Mouse (Mus musculus) megakaryocyte, adult 5-6 weeks (primary cell): Measurements from ENCODE around the gene Syce2. TPM values are rescaled to one million over a fixed set of nuclear protein-coding genes. Genes with fewer than 3 reads are reported as not detected.

Experiments used
- ATAC-seq: 2 replicates; pipeline ENCODE4 v1.8.0; 2016; ENCODE audit warnings: mild to moderate bottlenecking, inconsistent platforms; ENCODE audit not compliant: poor library complexity, severe bottlenecking
- total RNA-seq, 2 experiments: library from RNA; stranded (forward) in 1 of 2; stranded (reverse) in 1 of 2; fragments of 153-499, 151-499 nt in 1 of 2; fragments of 221-1000, 200-1000 nt in 1 of 2; gene quantifications; 2 replicates each; pipeline versions ENCODE4 v1.2.3 to v1.2.4; 2015 to 2017

The Syce2 gene
- total RNA-seq, 2 experiments from 2014 or later, result 47.5 to 67.7 TPM

DNA sequence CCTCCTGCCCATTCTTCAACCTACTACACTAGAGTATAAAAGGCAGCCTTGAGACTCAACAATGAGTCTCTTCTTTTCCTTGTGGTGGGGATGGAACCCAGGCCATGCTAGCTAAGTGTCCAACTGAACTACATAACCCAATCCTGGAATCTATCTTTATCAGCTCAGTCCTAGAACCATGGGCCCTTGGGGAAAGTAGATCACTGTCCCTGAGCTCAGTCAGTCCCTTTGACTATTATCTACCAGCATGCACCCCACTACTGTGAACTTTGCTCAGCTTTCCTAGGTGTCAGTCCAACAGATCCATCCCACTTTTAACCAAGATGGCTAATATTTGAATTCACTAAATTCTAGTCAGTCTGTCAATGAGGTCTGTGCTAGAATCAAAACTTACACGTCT lies 30.4 kb upstream of the Syce2 start:
- no peak for ATAC-seq

DNA sequence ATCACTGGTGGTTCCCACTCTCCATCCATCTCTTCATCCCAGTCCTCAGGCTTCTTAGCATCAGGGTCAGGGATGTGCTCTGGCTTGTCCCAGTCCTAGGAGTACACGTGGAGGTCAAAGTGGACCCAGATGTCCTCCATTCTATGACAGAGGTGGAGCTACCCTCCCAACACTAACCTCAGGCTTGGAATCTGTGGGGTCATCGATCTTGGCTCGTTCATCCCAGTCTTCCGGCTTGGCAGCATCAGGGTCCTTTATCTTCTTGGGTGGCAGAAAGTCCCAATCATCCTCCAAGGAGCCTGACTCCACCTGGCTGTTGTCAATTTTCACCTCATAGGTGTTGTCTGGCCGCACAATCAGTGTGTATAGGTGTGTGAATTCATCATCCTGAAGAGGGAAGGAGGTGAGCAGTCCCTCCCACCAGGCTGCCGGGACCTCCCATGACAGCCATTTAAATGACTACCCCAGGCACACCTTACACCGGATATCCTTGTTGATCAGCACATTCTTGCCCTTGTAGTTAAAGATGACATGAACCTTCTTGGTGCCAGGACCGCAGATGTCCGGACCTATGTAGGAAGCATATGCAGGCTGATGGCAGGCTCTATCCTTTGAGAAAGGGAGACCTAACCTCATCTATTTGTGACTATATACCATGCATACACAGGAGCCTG lies 27.4 kb upstream of the Syce2 start:
- ATAC-seq, result no peak

GRCm38 (mm10) chr8:84845355-84846093 lies 26.4 kb upstream of the Syce2 start:
- no peak for ATAC-seq

DNA sequence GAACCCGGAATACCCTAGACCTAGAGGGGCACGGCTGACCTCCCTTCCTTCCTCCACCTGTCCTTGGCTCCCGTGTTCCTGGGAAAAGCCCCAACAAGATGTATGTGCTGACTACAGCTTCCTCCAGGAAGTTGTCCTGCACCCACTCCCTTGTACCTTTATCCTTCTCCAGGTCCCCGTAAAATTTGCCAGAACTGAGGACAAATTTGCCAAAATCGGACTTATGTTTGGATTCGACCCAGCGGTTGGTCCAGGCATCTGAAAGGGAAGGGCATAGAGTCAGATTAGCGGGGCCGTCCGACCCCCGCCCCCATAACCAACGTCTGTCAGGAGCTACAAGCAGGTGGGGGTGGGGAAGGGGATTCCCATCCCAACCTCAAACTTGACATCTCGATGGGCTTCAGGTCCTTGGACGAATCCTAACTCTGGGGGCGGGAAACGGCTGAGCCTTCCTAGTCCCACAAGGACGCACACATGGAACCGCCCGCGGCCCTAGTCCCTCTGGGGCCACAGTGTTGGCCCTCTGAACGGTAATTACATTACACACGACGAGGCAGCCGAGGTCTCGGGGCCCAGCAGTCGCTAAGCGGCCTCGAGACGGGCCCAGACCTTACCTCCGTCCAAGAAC lies 25.7 kb upstream of the Syce2 start:
- no peak for ATAC-seq

DNA sequence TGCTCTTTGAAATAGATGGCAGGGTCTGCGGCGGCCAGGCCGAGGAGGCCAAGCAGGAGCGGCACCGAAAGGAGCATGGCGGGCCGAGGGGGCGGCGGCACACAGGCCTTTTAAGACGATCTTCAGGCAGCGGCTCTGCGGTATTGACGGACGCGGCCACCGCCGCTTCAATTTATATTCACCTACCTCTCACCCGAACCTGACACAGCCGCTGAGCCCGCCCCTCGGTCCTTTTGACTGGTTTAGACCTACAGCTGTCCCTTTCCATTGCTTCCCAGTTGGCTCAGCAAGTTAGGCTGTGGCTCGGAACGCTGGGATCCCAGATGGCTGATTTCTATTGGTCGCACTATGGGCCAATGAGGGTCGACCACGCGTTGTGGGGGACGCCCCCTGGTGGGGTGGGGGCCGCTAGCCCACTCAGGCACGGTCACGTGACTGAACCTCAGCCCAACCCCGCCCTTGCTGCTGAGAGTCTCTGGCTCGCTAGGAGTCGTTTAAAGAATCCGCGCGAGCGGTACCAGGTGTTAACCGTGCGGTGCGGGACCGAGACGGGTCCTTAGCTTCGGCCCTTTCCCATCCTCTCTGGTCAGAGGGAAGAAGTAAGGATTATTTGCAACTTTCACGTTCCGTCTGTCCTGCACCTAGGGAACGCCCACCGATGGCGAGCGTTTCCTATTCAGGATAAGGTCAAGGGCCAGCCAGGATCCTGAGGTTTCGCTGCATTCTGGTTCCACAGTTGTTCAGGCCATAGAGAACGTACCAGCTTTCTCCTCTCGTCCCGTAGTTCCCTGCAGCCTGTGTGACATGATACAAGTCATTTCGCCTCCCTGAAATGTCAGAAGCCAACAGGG lies 25.0 kb upstream of the Syce2 start, which contains the start of gene Calr:
Gene Calr (minus strand): TSS at position 213 of the 851 bp plus-strand sequence.
- ATAC-seq, result peak; percentile 92

DNA sequence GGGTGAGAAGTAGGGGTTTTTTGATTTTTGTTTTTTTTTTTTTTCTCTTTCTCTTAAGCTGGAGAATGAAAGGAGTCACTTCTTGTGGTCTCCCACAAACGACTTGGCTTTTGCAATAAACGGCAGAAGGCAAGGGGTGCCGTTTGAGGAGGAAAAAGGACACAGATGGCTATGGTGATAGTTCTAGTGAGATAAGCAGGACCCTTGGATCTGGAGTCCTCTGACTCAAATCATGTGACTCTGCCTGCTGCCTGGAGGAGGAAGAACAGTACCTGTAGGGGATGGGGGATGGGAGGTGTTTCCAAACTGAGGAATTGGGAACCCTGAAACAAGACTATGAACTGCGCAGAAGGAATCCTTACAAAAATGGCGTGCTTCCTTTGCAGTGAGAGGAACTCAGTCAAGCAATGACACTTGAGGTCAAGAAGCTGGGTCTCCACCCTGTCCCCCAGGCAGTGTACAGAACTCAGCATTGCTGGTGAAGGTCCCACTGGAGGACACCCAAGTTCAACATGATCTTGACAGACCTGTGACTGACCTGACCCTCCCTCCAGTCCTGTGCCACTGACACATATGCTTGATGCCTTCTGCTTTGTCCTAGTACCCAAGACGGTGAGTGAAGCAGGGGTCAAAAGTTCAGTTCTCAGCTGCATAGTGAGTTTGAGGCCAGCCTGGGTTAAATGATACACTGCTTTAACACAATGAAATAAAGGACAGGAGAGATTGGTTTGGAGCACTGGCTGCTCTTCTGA lies 24.1 kb upstream of the Syce2 start:
- no peak for ATAC-seq

- ATAC-seq, result peak; percentile 2; the same call in 1 of the 2 replicates
These were observed 15.5 kb upstream of the Syce2 start for GRCm38 (mm10) chr8:84856434-84856833.

DNA sequence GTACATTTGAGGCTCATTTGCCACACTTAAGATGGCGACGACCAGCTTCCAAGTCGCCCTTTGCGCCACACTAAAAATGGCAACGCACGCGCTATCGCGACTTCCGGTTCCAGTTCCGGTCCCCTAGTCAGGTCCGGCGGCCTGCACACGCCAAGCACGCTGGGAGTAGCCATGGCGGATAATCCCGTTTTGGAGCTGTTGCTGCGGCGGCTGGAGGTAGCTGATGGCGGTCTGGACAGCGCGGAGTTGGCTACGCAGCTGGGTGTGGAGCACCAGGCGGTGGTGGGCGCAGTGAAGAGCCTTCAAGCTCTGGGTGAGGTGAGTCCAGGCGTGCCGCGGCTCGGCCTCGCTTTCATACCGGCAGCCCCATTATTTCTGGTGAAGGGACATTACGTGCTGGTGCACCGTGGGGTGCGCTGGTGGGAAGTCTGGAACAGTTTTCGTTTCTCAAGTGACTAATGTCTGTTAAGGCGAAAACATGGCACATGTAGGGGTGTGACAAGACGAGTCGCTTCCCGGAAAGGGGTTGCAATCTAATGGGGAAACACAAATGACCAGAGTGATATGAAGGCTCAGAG lies 15.0 kb upstream of the Syce2 start, which contains the start of gene Farsa:
Gene Farsa (plus strand): TSS at position 126 of the 578 bp plus-strand sequence.
- ATAC-seq, result peak; percentile 100

GRCm38 (mm10) chr8:84872309-84872965 lies 526 bp downstream of the Syce2 start:
- ATAC-seq, result peak; percentile 54

DNA sequence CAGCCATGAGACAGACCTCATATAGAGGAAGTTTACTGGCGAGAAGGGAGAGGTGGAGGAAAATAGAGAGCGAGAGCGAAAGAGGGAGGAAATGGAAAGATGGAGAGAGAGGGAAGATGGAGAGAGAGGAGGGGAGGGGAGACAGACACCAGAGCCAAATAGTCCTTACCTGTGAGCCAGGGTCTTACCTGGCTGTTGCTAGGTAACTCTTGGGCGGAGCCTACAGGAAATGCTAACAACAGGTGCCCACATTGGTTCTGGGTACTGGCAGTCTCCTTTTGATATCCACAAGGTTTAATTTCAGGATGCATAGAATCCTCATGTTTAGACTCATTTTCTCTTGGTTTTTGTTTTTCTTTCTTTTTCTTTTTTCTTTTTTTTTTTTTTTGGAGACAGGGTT lies 1.1 kb downstream of the Syce2 start:
- ATAC-seq, result no peak

DNA sequence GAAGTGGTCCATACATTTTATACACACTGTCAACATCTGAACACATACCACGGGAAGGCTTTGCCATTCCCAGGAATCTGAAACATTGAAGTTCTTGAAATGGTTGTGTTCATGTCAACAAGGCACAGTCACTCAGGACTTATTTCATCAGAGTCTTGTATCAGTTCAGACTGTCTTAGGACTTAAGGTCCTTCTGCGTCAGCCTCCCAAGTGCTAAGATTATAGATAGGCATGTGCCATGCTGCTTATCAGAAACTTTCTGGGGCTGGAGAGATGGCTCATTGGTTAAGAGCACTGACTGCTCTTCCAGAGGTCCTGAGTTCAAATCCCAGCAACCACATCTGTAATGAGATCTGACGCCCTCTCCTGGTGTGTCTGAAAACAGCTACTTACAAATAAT lies 2.4 kb downstream of the Syce2 start:
- no peak for ATAC-seq

DNA sequence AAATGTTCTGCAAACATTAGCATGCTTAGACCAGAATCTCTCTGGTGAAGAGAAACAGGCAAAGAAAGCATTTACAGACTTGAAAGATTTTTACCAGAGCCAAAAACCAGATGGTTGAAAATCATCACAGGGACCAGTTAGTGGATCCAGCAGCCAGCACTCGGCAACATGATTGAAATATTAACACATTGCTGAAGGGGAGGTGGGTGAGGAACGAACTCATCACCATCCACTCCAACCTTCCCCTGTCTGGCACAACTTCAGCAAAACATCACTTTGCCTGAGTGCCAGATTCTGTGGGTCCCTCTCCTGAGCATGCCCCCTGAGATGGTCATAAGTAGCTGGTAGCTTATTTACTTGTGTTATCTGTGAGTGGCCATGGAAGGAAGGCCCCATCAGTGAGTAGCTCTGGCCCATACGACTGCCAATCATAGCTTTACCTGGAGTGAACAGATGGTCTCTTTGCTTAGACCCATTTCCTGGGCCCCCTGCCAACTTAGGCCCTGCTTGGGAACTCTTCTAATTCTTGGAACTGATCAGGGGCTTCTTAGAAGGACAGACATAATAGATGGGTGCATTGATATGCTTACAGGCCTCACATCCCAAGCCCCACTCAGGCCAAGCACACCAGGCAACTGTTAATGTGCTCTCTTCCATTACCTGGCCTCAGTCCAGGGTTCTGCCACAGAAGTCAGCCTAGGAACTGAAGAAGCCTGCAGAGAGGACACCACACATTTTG lies 5.6 kb downstream of the Syce2 start:
- ATAC-seq, result no peak

DNA sequence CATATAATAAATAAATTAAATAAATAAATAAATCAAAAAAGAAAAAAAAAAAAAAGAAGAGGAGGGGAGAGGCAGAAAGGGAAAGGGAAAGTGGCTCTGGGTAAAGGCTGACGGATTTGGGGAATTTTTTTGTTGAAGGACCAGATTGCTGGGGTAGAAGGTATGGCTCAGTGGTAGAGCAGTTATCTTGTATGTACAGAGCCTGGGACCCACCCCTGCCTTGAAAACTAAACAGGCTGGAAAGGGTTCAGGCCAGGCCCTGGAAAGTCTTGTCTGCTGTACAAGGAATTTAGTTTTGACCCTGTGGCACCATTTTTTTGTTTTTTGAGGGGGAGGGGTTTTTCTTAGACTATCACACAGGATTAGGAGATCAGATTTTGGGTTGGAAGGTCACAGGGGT lies 7.0 kb downstream of the Syce2 start:
- no peak for ATAC-seq

DNA sequence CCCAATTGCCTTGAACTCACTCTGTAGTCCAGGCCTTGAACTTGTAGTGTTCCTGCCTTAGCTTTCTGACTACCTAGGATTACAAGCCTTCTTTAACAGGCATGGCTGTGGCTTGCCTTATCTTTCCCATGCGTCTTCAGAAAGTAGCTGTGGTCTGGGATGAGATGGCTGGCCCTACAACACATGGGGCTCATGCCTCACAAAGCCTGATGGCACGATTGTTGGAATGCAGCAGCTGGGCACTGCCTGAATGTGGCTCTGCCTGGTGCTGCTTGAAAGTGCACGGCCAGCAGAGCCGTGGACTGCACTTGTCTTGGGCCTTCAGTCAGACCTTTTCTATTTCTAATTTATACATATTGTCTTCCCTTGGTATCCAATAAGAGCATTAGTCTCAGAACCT lies 12.8 kb downstream of the Syce2 start:
- ATAC-seq, result no peak

- ATAC-seq, result no peak
These were observed 16.4 kb downstream of the Syce2 start for GRCm38 (mm10) chr8:84888280-84888679.

- no peak for ATAC-seq
These were observed 17.2 kb downstream of the Syce2 start for GRCm38 (mm10) chr8:84889141-84889540.

GRCm38 (mm10) chr8:84892993-84893708 lies 21.2 kb downstream of the Syce2 start:
- no peak for ATAC-seq

GRCm38 (mm10) chr8:84893709-84894134 lies 21.8 kb downstream of the Syce2 start, which contains the start of gene Gcdh:
Gene Gcdh (minus strand): TSS chr8:84893921.
- ATAC-seq, result peak; percentile 99
